Mouse (Mus musculus) hindbrain, embryonic 14.5 days (tissue): Measurements from ENCODE around the gene Ubiad1. TPM values are rescaled to one million over a fixed set of nuclear protein-coding genes. Genes with fewer than 3 reads are reported as not detected.

Experiments
- ATAC-seq: fragments of 200-750 bp; cut with Nextera tagmentation; 2 replicates; pipeline ENCODE4 v1.8.0; 2017; ENCODE audit warnings: moderate number of reproducible peaks, mild to moderate bottlenecking, moderate TSS enrichment, moderate library complexity; ENCODE audit not compliant: low FRiP score
- DNase-seq: peaks from one replicate; pipeline ENCODE4 v3.0.0-alpha.2; 2015; ENCODE audit warnings: low spot score
- H3K27ac ChIP-seq: fragments of 300-500 bp; sonication (generic); 2 replicates; pipeline ENCODE4 v1.5.1; 2014; ENCODE audit warnings: mild to moderate bottlenecking, moderate library complexity
- H3K27me3 ChIP-seq: fragments of 300-500 bp; sonication (generic); 2 replicates; pipeline ENCODE4 v1.6.1; 2014; ENCODE audit warnings: mild to moderate bottlenecking, low read length, mixed read lengths; ENCODE audit not compliant: control insufficient read depth, insufficient read depth
- H3K36me3 ChIP-seq: fragments of 300-500 bp; sonication (generic); replicated peaks from 2 replicates; pipeline ENCODE4 v1.6.1; 2014; ENCODE audit not compliant: control insufficient read depth, insufficient read depth
- H3K4me1 ChIP-seq: fragments of 300-500 bp; sonication (generic); replicated peaks from 2 replicates; pipeline ENCODE4 v1.6.1; 2014; ENCODE audit warnings: antibody characterized with exemption, low read length, mixed read lengths; ENCODE audit not compliant: control insufficient read depth, insufficient read depth
- H3K4me2 ChIP-seq: fragments of 300-500 bp; sonication (generic); replicated peaks from 2 replicates; pipeline ENCODE4 v1.6.1; 2014; ENCODE audit warnings: mild to moderate bottlenecking, moderate library complexity
- H3K4me3 ChIP-seq: fragments of 300-500 bp; sonication (generic); replicated peaks from 2 replicates; pipeline ENCODE4 v1.5.1; 2014; ENCODE audit warnings: mild to moderate bottlenecking, low read length
- H3K9ac ChIP-seq: fragments of 300-500 bp; sonication (generic); 2 replicates; pipeline ENCODE4 v1.6.1; 2014
- H3K9me3 ChIP-seq: fragments of 300-500 bp; sonication (generic); 2 replicates; pipeline ENCODE4 v1.6.1; 2016; ENCODE audit warnings: low read length; ENCODE audit not compliant: control insufficient read depth
- WGBS: fragments of 180-500 bp; shearing (Covaris S2); extraction: QIAGEN DNeasy Blood & Tissue Kit; methylation state at CpG from one replicate; pipeline ENCODE4 v1.1.7; 2014; 5-methylcytosine and 5-hydroxymethylcytosine counted together
- polyA plus RNA-seq: library from polyadenylated mRNA; unstranded; fragments of >200 nt; fragmentation: Nextera tagmentation; extraction: Ambion mirVana; gene quantifications from 2 replicates; pipeline ENCODE4 v1.2.1, GENCODE M21; 2014

Ubiad1 gene
- polyA plus RNA-seq, 1 experiment from 2014 or later: 12.2 TPM

DNA sequence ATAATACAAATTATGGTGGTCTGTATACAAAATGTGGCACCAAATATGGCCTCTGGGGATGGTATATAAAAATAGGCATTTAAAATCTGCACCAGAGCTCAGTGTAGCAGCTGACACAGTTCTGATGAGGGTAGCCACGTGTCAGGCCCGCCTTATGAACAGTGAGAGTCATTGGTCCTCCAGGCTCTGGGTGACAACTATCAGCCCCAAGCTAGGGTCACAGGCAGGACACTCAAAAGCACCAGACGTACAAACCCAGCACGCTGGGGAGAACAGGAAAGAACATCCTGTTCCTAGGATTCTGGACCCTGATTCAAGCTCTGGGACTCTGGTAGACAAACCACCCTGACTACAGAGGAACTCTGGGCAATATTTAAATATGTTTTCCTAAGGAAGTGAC lies 10.0 kb downstream of the Ubiad1 start:
- 84% methylated on average over 4 of the region's 4 CpGs for WGBS

DNA sequence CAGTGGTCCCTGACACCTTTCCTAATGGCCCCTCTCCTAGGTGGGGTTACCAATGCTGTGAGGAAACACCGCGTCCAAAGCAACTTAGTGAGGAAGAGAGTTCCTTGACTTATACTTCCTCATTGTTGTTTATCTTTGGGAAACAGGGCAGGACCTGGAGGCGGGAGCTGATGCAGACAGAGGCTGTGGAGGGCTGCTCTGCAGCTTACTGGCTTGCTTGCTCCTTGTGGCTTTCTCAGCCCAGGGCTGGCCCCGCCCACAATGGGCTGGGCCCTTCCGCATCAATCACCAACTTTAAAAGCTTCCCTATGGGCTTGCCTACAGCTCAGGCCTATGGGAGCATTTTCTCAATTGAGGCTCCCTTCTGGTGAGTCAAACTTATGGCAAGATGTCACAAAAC lies 10.8 kb downstream of the Ubiad1 start:
- no peaks in the 10 kb centered on the region for H3K36me3 ChIP-seq
- H3K9ac ChIP-seq: no peak overlapping the region
- H3K9me3 ChIP-seq: no peaks in the 10 kb centered on the region
- H3K27me3 ChIP-seq: no peaks in the 10 kb centered on the region
- H3K4me3 ChIP-seq: no peak overlapping the region
- H3K4me1 ChIP-seq: no peaks in the 10 kb centered on the region; the same call in 1 of the 2 replicates
- no peak overlapping the region for H3K27ac ChIP-seq
- H3K4me2 ChIP-seq: no peak overlapping the region
- DNase-seq: no peak
- 82% methylated on average over 5 of the region's 5 CpGs for WGBS
- ATAC-seq: no peak

More for the DNA sequence above, 10.0 kb downstream of the Ubiad1 start:
- no peak overlapping the region for H3K4me2 ChIP-seq
- no peak overlapping the region for H3K9ac ChIP-seq
- no peak overlapping the region for H3K4me3 ChIP-seq
- ATAC-seq (no peak), DNase-seq (no peak)
- H3K27me3 ChIP-seq: no peaks in the 10 kb centered on the region
- no peaks in the 10 kb centered on the region; the same call in 1 of the 2 replicates for H3K4me1 ChIP-seq
- no peaks in the 10 kb centered on the region for H3K9me3 ChIP-seq
- H3K27ac ChIP-seq: no peak overlapping the region
- H3K36me3 ChIP-seq: no peaks in the 10 kb centered on the region

DNA sequence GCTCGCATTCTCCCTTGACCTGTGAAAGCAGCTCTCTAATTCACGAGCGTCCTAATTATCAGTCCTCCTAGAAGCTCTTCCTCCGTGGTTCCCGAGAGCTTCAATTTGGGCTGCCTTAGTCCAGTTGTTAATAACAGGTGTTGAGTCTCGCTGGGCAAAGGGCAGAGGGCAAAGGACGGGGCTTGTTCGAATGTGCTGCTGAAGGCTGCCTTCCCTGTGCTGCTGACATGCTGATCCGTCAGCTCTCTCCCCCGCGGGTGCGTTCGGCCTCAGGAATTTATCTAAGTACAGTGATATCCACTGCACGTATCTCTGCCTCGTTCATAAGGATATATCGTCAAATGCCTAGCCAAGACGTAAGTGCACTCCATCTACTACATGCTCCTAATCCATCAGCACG lies 11.2 kb downstream of the Ubiad1 start:
- H3K36me3 ChIP-seq: no peaks in the 10 kb centered on the region
- ATAC-seq: no peak
- H3K4me2 ChIP-seq: no peak overlapping the region
- no peak overlapping the region for H3K27ac ChIP-seq
- no peaks in the 10 kb centered on the region for H3K9me3 ChIP-seq
- no peak for DNase-seq
- no peak overlapping the region for H3K4me3 ChIP-seq
- no peaks in the 10 kb centered on the region; the same call in none of the 2 replicates for H3K4me1 ChIP-seq
- 75% methylated on average over 18 of the region's 18 CpGs for WGBS
- H3K9ac ChIP-seq: no peak overlapping the region
- no peaks in the 10 kb centered on the region for H3K27me3 ChIP-seq

DNA sequence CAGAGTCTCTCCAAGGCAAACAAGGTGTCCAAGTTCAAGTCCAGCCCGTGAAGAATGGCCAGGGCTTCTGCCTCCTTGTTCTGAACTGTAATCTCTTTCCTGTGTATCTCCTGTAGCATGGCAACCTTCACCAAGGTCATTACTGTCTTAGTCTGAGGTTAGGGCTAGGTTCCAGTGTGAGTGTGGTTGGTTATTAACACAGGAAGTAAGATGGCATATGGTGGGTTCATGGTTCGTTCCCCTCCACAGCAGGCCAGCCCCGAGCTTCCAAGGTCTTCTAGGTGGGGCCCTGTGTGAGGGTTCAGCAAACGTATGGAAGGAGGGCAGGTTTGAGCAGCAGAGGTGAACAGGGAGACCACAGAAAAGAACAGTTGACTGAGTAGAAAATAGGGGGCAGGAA lies 12.1 kb downstream of the Ubiad1 start:
- no peaks in the 10 kb centered on the region for H3K27me3 ChIP-seq
- no peak overlapping the region for H3K9ac ChIP-seq
- no peak overlapping the region for H3K4me2 ChIP-seq
- peaks cover 6% of the 10 kb centered on the region for H3K4me1 ChIP-seq
- no peak overlapping the region for H3K4me3 ChIP-seq
- ATAC-seq: no peak
- no peak for DNase-seq
- no peaks in the 10 kb centered on the region for H3K36me3 ChIP-seq
- no peaks in the 10 kb centered on the region for H3K9me3 ChIP-seq
- H3K27ac ChIP-seq: no peak overlapping the region
- WGBS: 84% methylated on average over 4 of the region's 4 CpGs

DNA sequence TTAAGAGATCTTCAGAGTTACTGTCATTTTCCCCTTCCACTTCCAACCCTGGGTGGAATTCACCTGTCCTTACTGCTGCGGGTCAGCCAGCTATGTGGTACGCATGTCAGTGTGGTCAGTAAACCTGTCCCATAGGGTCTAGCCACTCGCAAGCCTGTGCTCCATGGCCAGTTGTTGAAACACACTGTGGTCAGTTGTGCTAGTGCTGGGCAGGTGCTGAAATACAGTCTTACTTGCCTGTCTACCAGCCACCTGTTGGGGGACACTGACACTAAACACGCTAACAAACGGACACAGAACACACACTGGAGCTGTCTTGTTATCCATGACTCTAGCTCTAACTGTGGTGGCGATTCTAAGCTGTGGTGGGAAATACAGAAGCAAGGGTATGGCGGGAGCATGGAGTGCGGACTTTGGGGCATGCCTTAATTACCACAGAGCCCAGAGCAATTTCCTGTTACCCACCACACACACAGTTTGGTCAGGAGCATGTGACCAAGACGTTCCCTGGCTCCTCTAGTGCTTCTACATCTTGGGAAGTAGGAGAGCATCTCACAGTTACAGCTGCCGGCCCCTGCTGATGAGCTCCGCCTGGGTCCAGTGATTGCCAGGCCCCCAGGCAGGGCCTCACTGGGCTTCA lies 13.6 kb downstream of the Ubiad1 start:
- no peaks in the 10 kb centered on the region for H3K36me3 ChIP-seq
- ATAC-seq (no peak), DNase-seq (no peak)
- no peaks in the 10 kb centered on the region for H3K27me3 ChIP-seq
- WGBS: 84% methylated on average over 11 of the region's 11 CpGs
- H3K4me3 ChIP-seq: no peak overlapping the region
- no peak overlapping the region for H3K4me2 ChIP-seq
- no peak overlapping the region for H3K27ac ChIP-seq
- no peak overlapping the region for H3K9ac ChIP-seq
- H3K9me3 ChIP-seq: no peaks in the 10 kb centered on the region
- H3K4me1 ChIP-seq: peaks cover 10% of the 10 kb centered on the region

DNA sequence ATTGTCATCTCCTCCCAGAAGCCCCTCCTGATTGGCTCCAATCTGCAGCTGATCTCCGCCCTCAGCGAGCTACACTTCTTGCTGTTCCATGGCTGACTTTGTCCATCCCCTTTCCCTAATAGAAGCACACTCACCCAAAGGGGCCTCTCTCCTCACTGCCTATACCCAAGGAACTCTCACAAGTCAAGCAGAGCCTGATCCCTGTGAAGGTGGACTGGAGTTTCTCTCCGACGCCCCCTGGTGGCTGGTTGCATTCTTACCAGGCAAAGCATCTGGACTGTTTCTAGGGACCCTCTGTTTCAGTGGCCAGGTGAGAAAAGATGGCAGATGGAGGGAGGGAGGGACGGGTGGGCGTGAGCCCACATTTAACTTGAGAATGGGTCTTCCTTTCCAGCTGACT lies 14.9 kb downstream of the Ubiad1 start:
- ATAC-seq: peak; percentile 32
- H3K4me2 ChIP-seq: no peak overlapping the region
- no peaks in the 10 kb centered on the region for H3K27me3 ChIP-seq
- H3K9ac ChIP-seq: no peak overlapping the region
- H3K4me1 ChIP-seq: peaks cover 10% of the 10 kb centered on the region
- DNase-seq: peak; percentile 85
- no peak overlapping the region for H3K4me3 ChIP-seq
- 30% methylated on average over 6 of the region's 6 CpGs for WGBS
- H3K9me3 ChIP-seq: no peaks in the 10 kb centered on the region
- no peak overlapping the region for H3K27ac ChIP-seq
- H3K36me3 ChIP-seq: no peaks in the 10 kb centered on the region

DNA sequence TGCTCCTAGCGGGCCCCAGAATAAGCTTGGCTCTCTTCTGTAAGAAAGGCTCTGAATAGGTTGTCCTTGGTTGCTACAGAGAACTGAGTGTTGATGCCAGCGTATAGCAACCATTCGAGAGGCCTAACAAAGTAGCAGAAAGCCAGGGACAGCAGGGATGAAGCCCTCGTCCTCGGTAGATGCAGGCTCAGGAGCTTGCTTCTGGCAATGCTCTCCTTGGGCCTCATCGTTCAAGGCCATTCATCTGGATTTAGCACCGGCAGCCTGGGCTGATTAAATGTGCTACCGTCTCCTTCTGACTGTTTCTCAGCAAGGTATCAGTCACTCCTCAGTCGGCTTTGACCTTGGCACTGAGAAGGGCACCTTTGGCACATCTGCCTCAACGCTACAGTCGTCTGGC lies 15.4 kb downstream of the Ubiad1 start:
- 79% methylated on average over 11 of the region's 11 CpGs for WGBS
- H3K27me3 ChIP-seq: no peaks in the 10 kb centered on the region
- peaks cover 10% of the 10 kb centered on the region for H3K4me1 ChIP-seq
- H3K9ac ChIP-seq: no peak overlapping the region
- H3K9me3 ChIP-seq: no peaks in the 10 kb centered on the region
- no peak for DNase-seq
- H3K27ac ChIP-seq: no peak overlapping the region
- H3K4me3 ChIP-seq: no peak overlapping the region
- no peak overlapping the region for H3K4me2 ChIP-seq
- no peak for ATAC-seq
- no peaks in the 10 kb centered on the region for H3K36me3 ChIP-seq

DNA sequence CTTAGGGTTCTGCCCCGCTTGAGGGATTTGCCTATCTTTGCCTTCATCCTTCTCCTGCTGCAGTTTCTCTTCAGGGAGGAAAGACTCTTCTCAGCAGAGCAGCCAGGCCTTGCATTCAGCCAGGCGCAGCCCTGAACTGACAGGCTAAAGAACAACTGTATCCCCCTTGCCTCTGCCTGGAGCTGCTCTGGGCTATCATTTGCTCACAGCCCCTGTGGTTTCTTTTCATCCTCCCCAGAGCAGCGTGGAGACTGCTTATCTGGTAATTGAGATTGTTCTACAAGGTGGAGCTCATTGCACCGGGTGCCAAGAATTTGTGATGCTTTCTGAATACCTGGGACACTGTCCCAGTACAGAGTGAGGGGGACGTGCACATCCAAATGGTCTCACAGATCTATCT lies 16.0 kb downstream of the Ubiad1 start:
- Histone ChIP-seq H3K9me3 (no peaks in the 10 kb centered on the region), H3K27ac (no peak overlapping the region), H3K27me3 (no peaks in the 10 kb centered on the region), H3K4me3 (no peak overlapping the region), H3K4me2 (no peak overlapping the region), H3K36me3 (no peaks in the 10 kb centered on the region), H3K4me1 (peaks cover 10% of the 10 kb centered on the region), H3K9ac (no peak overlapping the region)
- DNase-seq (no peak), ATAC-seq (no peak)
- WGBS: 79% methylated on average over 5 of the region's 5 CpGs

DNA sequence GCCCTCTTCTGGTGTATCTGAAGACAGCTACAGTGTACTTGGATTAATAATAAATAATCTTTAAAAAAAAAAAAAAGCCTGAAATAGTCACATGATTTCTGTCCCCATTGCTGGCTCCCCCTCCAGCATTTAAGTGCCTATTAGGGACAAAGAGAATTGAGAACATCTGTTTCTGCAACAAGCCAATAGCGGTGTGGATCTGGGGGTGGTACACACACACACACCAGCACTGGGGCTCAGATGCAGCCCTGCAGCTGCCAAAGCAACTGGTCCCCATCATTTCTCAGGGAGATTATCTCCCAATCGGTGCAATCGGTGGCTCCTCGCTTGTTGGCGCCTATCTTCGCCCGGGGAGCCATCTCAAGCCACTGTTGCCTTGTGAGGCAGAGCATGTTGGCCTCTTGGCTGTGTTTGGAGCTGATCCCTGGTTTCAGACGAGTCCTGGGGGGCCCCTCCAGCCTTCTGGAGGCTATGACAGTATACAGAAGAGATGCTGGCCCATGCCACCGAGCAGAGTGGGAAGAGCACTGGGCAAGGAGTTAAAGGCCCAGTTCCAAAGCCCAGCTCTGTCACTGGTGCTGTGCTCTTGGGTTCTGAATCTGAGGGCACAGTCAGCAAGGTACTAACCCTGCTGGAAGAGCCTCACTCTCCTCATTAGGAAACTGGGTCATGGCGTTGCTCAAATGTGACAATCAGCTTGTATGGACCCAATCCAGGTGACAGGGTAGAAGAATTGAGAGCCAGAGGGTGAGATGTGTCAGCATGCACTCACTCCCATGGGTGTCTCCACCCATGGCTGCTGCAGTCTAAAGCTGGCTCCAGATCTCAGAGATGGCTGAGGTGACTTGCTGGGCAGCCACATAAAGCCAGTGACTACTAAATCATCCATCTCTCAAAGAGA lies 17.4 kb downstream of the Ubiad1 start:
- H3K27ac ChIP-seq: no peak overlapping the region
- no peak for DNase-seq
- no peaks in the 10 kb centered on the region for H3K36me3 ChIP-seq
- no peak overlapping the region for H3K4me2 ChIP-seq
- H3K4me3 ChIP-seq: no peak overlapping the region
- 78% methylated on average over 10 of the region's 10 CpGs for WGBS
- peaks cover 10% of the 10 kb centered on the region for H3K4me1 ChIP-seq
- no peak overlapping the region for H3K9ac ChIP-seq
- no peaks in the 10 kb centered on the region for H3K9me3 ChIP-seq
- H3K27me3 ChIP-seq: no peaks in the 10 kb centered on the region
- ATAC-seq: no peak
